Mouse (Mus musculus): ENCODE measurements at regions not wholly inside any gene's neighbourhood (a gene's known extent, or its start where the extent isn't known, plus 50 kb on each side); places are given as distances from the start of the nearest gene placed in this dataset.

DNA sequence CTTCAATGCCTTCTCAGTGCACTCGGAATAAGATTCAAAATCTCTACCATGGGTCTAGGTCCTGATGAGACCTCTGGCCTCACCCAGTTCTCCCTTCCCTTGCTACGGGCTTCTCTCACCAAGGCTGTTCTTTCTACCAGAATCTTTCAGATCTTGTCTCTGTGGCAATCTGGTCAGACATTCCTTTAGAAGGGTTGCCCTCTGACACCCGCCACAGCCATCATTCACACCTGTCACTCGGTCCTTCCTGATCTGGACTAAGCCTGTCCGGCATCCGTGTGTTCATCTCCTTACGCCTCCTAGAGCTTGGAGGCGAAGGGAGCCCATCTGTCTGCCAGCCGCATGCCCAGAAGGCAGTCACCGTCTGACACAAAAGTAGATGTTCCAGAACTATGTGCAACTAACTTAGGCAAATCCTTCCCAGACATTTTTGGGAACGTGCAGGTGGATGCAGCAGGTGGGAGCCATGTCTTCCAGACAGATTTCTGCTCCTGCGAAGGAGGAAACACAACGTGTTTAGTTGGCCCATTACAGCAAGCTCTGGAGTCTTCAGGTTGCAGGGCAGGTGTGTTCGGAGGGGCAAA lies 77.7 kb downstream of the Fam76b start:
- no peak overlapping the region for H3K9ac ChIP-seq (ENCODE audit: low read length)
- ATAC-seq (ENCODE audit: insufficient read depth, low FRiP score, low TSS enrichment) = no peak
- H3K36me3 ChIP-seq (ENCODE audit: control insufficient read depth, insufficient read depth, low read length) = no peaks in the 10 kb centered on the region
- H3K4me2 ChIP-seq (ENCODE audit: low read depth) = no peak overlapping the region
- H3K9me3 ChIP-seq (ENCODE audit: control insufficient read depth, low read length) = no peaks in the 10 kb centered on the region
- WGBS = 69% methylated on average over 14 of the region's 14 CpGs
- H3K27me3 ChIP-seq (ENCODE audit: control insufficient read depth, insufficient read depth, low read length) = no peaks in the 10 kb centered on the region
- H3K4me3 ChIP-seq (ENCODE audit: low read depth, low read length) = no peak overlapping the region
- no peak overlapping the region for H3K27ac ChIP-seq (ENCODE audit: low read depth, low read length)
- no peak for DNase-seq (ENCODE audit: low spot score)
- no peaks in the 10 kb centered on the region for H3K4me1 ChIP-seq (ENCODE audit: control insufficient read depth, insufficient read depth, low read length)

DNA sequence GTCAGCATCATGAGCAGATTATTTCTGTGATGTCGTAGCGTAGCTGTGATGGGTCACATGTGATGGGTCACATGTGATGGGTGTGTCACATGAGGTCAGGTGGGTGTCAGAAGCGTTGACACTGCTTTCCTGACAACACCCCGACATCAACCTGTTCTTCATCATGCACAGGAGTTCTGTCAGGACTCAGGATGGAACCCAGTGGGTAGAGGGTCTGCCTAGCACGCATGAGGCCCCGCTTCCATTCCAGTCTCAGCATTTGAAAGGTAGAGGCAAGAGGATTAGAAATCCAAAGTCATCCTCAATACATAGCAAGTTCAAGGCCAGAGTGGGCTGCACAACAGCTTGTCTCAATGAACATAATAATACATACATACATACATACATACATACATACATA lies 79.2 kb downstream of the Fam76b start:
- Histone ChIP-seq H3K27me3 (ENCODE audit: control insufficient read depth, insufficient read depth, low read length) (no peaks in the 10 kb centered on the region), H3K4me1 (ENCODE audit: control insufficient read depth, insufficient read depth, low read length) (no peaks in the 10 kb centered on the region), H3K4me3 (ENCODE audit: low read depth, low read length) (no peak overlapping the region), H3K27ac (ENCODE audit: low read depth, low read length) (no peak overlapping the region), H3K9ac (ENCODE audit: low read length) (no peak overlapping the region), H3K9me3 (ENCODE audit: control insufficient read depth, low read length) (no peaks in the 10 kb centered on the region), H3K4me2 (ENCODE audit: low read depth) (no peak overlapping the region), H3K36me3 (ENCODE audit: control insufficient read depth, insufficient read depth, low read length) (no peaks in the 10 kb centered on the region)
- 93% methylated on average over 6 of the region's 6 CpGs for WGBS
- ATAC-seq (ENCODE audit: insufficient read depth, low FRiP score, low TSS enrichment) (no peak), DNase-seq (ENCODE audit: low spot score) (no peak)

DNA sequence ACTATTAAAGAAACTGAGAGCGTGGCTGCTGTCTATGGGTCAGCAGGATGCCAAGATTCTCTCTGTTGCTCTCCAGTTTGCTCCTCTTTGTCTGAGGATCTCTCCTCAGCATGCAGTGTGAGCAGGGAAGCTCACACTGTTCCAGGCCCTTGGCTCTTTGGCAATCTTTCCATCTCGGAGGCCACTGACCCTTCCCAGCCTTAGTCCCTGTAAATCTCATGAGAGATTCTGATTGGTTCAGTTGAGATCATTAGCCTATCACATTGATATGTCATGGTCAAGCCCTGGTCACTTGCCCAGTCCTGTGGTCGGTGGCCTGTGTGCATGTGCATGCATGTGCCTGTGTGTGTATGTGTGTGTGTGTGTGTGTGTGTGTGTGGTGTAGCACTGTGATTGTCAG lies 82.1 kb downstream of the Fam76b start:
- Histone ChIP-seq H3K27me3 (ENCODE audit: control insufficient read depth, insufficient read depth, low read length) (no peaks in the 10 kb centered on the region), H3K36me3 (ENCODE audit: control insufficient read depth, insufficient read depth, low read length) (no peaks in the 10 kb centered on the region), H3K27ac (ENCODE audit: low read depth, low read length) (no peak overlapping the region), H3K4me2 (ENCODE audit: low read depth) (no peak overlapping the region), H3K9ac (ENCODE audit: low read length) (no peak overlapping the region), H3K4me3 (ENCODE audit: low read depth, low read length) (no peak overlapping the region), H3K9me3 (ENCODE audit: control insufficient read depth, low read length) (no peaks in the 10 kb centered on the region), H3K4me1 (ENCODE audit: control insufficient read depth, insufficient read depth, low read length) (no peaks in the 10 kb centered on the region)
- no peak for DNase-seq (ENCODE audit: low spot score)
- 79% methylated on average over 3 of the region's 3 CpGs for WGBS
- no peak for ATAC-seq (ENCODE audit: insufficient read depth, low FRiP score, low TSS enrichment)

DNA sequence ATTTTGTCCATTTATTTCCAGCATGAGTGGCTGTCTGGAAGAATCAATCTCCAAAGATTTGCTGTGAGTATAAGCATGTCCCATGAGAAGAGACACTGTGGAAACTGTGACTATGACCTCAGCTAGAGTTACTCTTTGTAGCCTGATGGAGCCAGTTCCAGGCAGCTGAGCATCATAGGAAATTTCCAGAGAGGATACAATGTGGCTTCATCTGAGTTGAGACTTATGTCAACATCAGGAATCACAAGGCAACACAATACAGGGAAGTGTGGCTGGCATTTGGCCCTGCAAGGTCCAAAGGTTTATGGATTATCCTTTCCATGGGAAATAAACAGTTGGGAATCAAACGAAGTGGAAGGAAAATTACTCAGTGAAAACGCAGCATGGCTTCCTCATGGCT lies 82.6 kb downstream of the Fam76b start:
- H3K4me1 ChIP-seq (ENCODE audit: control insufficient read depth, insufficient read depth, low read length) = no peaks in the 10 kb centered on the region
- H3K27me3 ChIP-seq (ENCODE audit: control insufficient read depth, insufficient read depth, low read length) = no peaks in the 10 kb centered on the region
- ATAC-seq (ENCODE audit: insufficient read depth, low FRiP score, low TSS enrichment) (no peak), DNase-seq (ENCODE audit: low spot score) (no peak)
- H3K9me3 ChIP-seq (ENCODE audit: control insufficient read depth, low read length) = no peaks in the 10 kb centered on the region
- no peak overlapping the region for H3K27ac ChIP-seq (ENCODE audit: low read depth, low read length)
- H3K4me2 ChIP-seq (ENCODE audit: low read depth) = no peak overlapping the region
- no peak overlapping the region for H3K9ac ChIP-seq (ENCODE audit: low read length)
- whole genome bisulfite sequencing = 87% methylated on average over 2 of the region's 2 CpGs
- H3K36me3 ChIP-seq (ENCODE audit: control insufficient read depth, insufficient read depth, low read length) = no peaks in the 10 kb centered on the region
- no peak overlapping the region for H3K4me3 ChIP-seq (ENCODE audit: low read depth, low read length)

DNA sequence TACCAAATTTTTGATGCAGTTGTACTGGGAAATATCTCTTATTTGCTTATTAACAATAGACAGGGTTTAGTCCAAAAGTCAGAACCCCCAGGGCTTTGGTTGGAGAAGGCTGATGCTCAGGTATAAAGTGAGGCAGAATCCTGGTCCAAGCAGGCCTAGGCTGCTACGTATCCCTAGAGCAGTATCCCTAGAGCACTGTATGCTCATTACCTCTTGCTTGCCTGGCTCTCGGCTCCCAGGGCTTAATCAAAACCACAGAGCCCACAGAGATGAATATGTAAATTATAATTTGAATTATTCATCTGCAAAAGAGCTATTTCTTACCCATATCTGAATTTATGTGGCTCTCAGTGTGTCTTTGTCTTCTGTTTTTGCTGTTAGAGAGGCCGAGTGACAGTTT lies 85.9 kb downstream of the Fam76b start:
- Histone ChIP-seq H3K27me3 (ENCODE audit: control insufficient read depth, insufficient read depth, low read length) (no peaks in the 10 kb centered on the region), H3K36me3 (ENCODE audit: control insufficient read depth, insufficient read depth, low read length) (no peaks in the 10 kb centered on the region), H3K9me3 (ENCODE audit: control insufficient read depth, low read length) (no peaks in the 10 kb centered on the region), H3K4me3 (ENCODE audit: low read depth, low read length) (no peak overlapping the region), H3K9ac (ENCODE audit: low read length) (no peak overlapping the region), H3K4me1 (ENCODE audit: control insufficient read depth, insufficient read depth, low read length) (no peaks in the 10 kb centered on the region), H3K4me2 (ENCODE audit: low read depth) (no peak overlapping the region), H3K27ac (ENCODE audit: low read depth, low read length) (no peak overlapping the region)
- no peak for ATAC-seq (ENCODE audit: insufficient read depth, low FRiP score, low TSS enrichment)
- WGBS = 29% methylated on average over 3 of the region's 3 CpGs
- DNase-seq (ENCODE audit: low spot score) = no peak

DNA sequence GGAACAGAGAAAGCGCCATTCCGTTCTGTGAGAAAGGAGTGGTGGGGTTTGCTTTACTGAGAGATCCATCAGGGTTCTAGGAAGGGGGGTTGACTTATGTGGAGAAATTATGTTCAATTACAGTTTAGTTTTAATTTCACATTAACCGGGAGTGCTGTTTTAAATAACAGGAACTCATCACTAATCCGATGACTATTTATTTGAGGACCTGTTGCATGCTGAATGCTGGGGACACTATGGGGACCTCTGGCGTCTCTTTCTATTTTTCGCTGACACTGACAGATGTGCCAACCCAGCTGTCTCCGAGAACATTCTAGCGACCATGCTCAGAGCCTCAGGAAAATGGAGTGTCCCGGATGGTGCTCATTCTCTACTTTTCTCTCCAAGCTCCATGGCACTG lies 86.6 kb downstream of the Fam76b start:
- DNase-seq (ENCODE audit: low spot score) (no peak), ATAC-seq (ENCODE audit: insufficient read depth, low FRiP score, low TSS enrichment) (no peak)
- WGBS = 71% methylated on average over 9 of the region's 9 CpGs
- Histone ChIP-seq H3K9ac (ENCODE audit: low read length) (no peak overlapping the region), H3K4me1 (ENCODE audit: control insufficient read depth, insufficient read depth, low read length) (peaks cover 3% of the 10 kb centered on the region; the same call in 1 of the 2 replicates), H3K27me3 (ENCODE audit: control insufficient read depth, insufficient read depth, low read length) (no peaks in the 10 kb centered on the region), H3K9me3 (ENCODE audit: control insufficient read depth, low read length) (no peaks in the 10 kb centered on the region), H3K4me3 (ENCODE audit: low read depth, low read length) (no peak overlapping the region), H3K4me2 (ENCODE audit: low read depth) (no peak overlapping the region), H3K27ac (ENCODE audit: low read depth, low read length) (no peak overlapping the region), H3K36me3 (ENCODE audit: control insufficient read depth, insufficient read depth, low read length) (no peaks in the 10 kb centered on the region)

DNA sequence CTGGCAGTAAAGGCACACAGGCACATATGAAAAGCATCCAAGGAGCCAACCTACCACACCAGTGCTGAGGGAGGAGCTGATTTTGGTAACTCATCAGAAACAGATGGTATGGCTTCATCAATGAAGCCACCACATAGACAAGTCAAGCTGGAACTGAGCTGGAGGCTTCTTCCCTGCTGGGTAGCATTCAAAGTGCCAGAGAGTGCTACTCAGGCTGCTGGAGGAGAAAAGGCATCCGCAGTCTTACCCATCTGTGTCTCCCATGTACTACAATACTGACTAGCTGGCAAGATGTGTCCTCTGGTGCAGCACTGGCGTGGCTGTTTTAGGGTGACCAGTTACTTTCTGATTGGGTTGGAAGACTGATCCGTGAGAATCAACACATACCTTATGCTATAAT lies 87.3 kb downstream of the Fam76b start:
- Histone ChIP-seq H3K36me3 (ENCODE audit: control insufficient read depth, insufficient read depth, low read length) (no peaks in the 10 kb centered on the region), H3K4me1 (ENCODE audit: control insufficient read depth, insufficient read depth, low read length) (peaks cover 3% of the 10 kb centered on the region; the same call in 1 of the 2 replicates), H3K4me3 (ENCODE audit: low read depth, low read length) (no peak overlapping the region), H3K27me3 (ENCODE audit: control insufficient read depth, insufficient read depth, low read length) (no peaks in the 10 kb centered on the region), H3K27ac (ENCODE audit: low read depth, low read length) (no peak overlapping the region), H3K9me3 (ENCODE audit: control insufficient read depth, low read length) (no peaks in the 10 kb centered on the region), H3K9ac (ENCODE audit: low read length) (no peak overlapping the region), H3K4me2 (ENCODE audit: low read depth) (no peak overlapping the region)
- no peak for DNase-seq (ENCODE audit: low spot score)
- WGBS = 78% methylated on average over 3 of the region's 3 CpGs
- no peak for ATAC-seq (ENCODE audit: insufficient read depth, low FRiP score, low TSS enrichment)

DNA sequence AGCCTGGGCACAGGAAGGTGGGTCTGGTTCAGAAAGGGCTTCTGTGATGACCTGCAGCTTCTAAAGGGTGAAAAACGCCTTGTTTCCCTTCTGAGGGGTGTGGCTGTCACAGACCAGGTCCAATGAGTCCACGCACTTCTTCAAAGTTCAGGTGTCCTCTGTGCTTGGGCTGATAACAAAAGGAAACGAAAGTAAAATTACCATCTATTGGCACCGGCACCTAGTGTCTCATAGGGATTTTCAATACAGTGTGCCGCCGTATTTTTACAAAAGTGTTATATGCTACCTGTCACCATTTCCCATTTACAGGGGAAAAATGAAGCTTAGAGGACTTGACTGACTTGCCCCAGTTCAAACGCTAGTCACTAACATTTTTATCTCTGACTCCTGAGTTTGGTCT lies 89.3 kb downstream of the Fam76b start:
- WGBS = 89% methylated on average over 7 of the region's 7 CpGs
- H3K27ac ChIP-seq (ENCODE audit: low read depth, low read length) = no peak overlapping the region
- DNase-seq (ENCODE audit: low spot score) (no peak), ATAC-seq (ENCODE audit: insufficient read depth, low FRiP score, low TSS enrichment) (no peak)
- no peak overlapping the region for H3K9ac ChIP-seq (ENCODE audit: low read length)
- no peaks in the 10 kb centered on the region for H3K27me3 ChIP-seq (ENCODE audit: control insufficient read depth, insufficient read depth, low read length)
- no peaks in the 10 kb centered on the region for H3K9me3 ChIP-seq (ENCODE audit: control insufficient read depth, low read length)
- peaks cover 3% of the 10 kb centered on the region; the same call in 1 of the 2 replicates for H3K4me1 ChIP-seq (ENCODE audit: control insufficient read depth, insufficient read depth, low read length)
- H3K36me3 ChIP-seq (ENCODE audit: control insufficient read depth, insufficient read depth, low read length) = no peaks in the 10 kb centered on the region
- H3K4me3 ChIP-seq (ENCODE audit: low read depth, low read length) = no peak overlapping the region
- H3K4me2 ChIP-seq (ENCODE audit: low read depth) = no peak overlapping the region

DNA sequence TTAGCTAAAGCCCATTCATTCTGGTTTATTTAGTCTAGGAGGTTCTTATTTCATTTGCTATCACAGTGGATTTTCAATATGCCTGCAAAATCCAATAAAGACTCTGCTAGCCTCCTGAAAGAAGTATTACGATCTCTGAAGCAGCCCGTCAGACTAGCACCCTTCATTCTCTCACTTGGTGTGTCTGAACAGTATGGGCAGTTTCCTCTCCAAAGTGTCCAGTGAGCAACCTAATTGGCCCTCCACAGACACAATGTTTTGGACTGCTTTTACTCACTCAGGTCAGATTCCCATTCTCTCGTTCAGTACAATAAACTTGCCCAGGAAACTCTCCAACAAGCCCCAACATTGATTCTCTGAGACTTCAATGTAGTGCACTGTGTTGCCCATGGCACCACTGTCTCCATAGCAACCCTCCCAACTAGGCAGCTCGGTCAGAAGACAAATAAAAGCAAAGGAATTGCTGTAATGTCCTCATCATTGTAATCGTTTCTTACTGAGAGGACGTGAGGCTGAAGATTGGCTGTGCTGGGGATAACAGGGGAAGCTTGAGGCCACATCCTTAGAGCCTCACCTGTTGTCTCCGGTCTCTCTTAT lies 91.2 kb downstream of the Fam76b start:
- no peaks in the 10 kb centered on the region for H3K9me3 ChIP-seq (ENCODE audit: control insufficient read depth, low read length)
- DNase-seq (ENCODE audit: low spot score) = peak; percentile 39
- H3K4me1 ChIP-seq (ENCODE audit: control insufficient read depth, insufficient read depth, low read length) = peaks cover 3% of the 10 kb centered on the region; the same call in 1 of the 2 replicates
- no peaks in the 10 kb centered on the region for H3K27me3 ChIP-seq (ENCODE audit: control insufficient read depth, insufficient read depth, low read length)
- H3K36me3 ChIP-seq (ENCODE audit: control insufficient read depth, insufficient read depth, low read length) = no peaks in the 10 kb centered on the region
- no peak overlapping the region for H3K9ac ChIP-seq (ENCODE audit: low read length)
- no peak overlapping the region for H3K27ac ChIP-seq (ENCODE audit: low read depth, low read length)
- ATAC-seq (ENCODE audit: insufficient read depth, low FRiP score, low TSS enrichment) = peak; percentile 55; the same call in 1 of the 2 replicates
- 40% methylated on average over 7 of the region's 7 CpGs for WGBS
- no peak overlapping the region for H3K4me2 ChIP-seq (ENCODE audit: low read depth)
- H3K4me3 ChIP-seq (ENCODE audit: low read depth, low read length) = no peak overlapping the region
